Mouse (Mus musculus) cerebellum, adult 11 months (tissue): Measurements from ENCODE around the gene Trap1.
A peak's percentile ranks its signal among the peaks of the same experiment; 100 is the strongest.
"Not testable (repeated sequence)": the region's sequence is repeated elsewhere in the genome, so short reads cannot be mapped to it uniquely, and the experiment has no call there.

ENCODE experiments used
- DNase-seq: peaks from one replicate; pipeline ENCODE4 v3.0.0; 2022

Trap1 gene

GRCm38 (mm10) chr16:4077384-4078061 lies at the start of gene Trap1:
TSS of gene Trap1 (minus strand) at chr16:4077827.
- peak; percentile 90 for DNase-seq

- no peak for DNase-seq
These were observed 39.4 kb upstream of the Trap1 start for GRCm38 (mm10) chr16:4117072-4117471.

- no peak for DNase-seq
These were observed 22.7 kb upstream of the Trap1 start for GRCm38 (mm10) chr16:4100374-4100773.

GRCm38 (mm10) chr16:4097521-4097920 lies 19.9 kb upstream of the Trap1 start:
- DNase-seq = no peak

GRCm38 (mm10) chr16:4096898-4097297 lies 19.3 kb upstream of the Trap1 start:
- DNase-seq = no peak

- no peak for DNase-seq
These were observed 18.5 kb upstream of the Trap1 start for GRCm38 (mm10) chr16:4096141-4096540.

- no peak for DNase-seq
These were observed 9.7 kb upstream of the Trap1 start for GRCm38 (mm10) chr16:4087214-4087913.

GRCm38 (mm10) chr16:4085851-4086387 lies 8.3 kb upstream of the Trap1 start:
- DNase-seq = no peak

- DNase-seq = no peak
These were observed 7.4 kb upstream of the Trap1 start for GRCm38 (mm10) chr16:4085051-4085450.

- DNase-seq = not testable (repeated sequence)
These were observed 2.8 kb upstream of the Trap1 start for GRCm38 (mm10) chr16:4080419-4080818.

- DNase-seq = no peak
These were observed 2.0 kb upstream of the Trap1 start for GRCm38 (mm10) chr16:4079656-4080055.

GRCm38 (mm10) chr16:4078302-4078701 lies 675 bp upstream of the Trap1 start:
- not testable (repeated sequence) for DNase-seq

- DNase-seq = no peak
These were observed 2.8 kb downstream of the Trap1 start for GRCm38 (mm10) chr16:4074836-4075235.

GRCm38 (mm10) chr16:4074297-4074696 lies 3.3 kb downstream of the Trap1 start:
- DNase-seq = no peak

- no peak for DNase-seq
These were observed 9.0 kb downstream of the Trap1 start for GRCm38 (mm10) chr16:4068588-4068987.

- DNase-seq = no peak
These were observed 12.7 kb downstream of the Trap1 start for GRCm38 (mm10) chr16:4064945-4065344.

GRCm38 (mm10) chr16:4053811-4054210 lies 23.8 kb downstream of the Trap1 start:
- no peak for DNase-seq

GRCm38 (mm10) chr16:4052601-4053000 lies 25.0 kb downstream of the Trap1 start:
- DNase-seq = no peak

GRCm38 (mm10) chr16:4045524-4045923 lies 32.1 kb downstream of the Trap1 start:
- DNase-seq = no peak

- no peak for DNase-seq
These were observed 33.5 kb downstream of the Trap1 start for GRCm38 (mm10) chr16:4044093-4044492.

GRCm38 (mm10) chr16:4041646-4042045 lies 36.0 kb downstream of the Trap1 start:
- DNase-seq = no peak

GRCm38 (mm10) chr16:4040206-4040605 lies 37.4 kb downstream of the Trap1 start:
- DNase-seq = no peak

- no peak for DNase-seq
These were observed 39.9 kb downstream of the Trap1 start for GRCm38 (mm10) chr16:4037690-4038089.

- no peak for DNase-seq
These were observed 40.8 kb downstream of the Trap1 start, which contains the start of gene Dnase1 for GRCm38 (mm10) chr16:4036807-4037206. TSS of gene Dnase1 (plus strand) at chr16:4036942.
